Mouse (Mus musculus): ENCODE measurements at regions not wholly inside any gene's neighbourhood (a gene's known extent, or its start where the extent isn't known, plus 50 kb on each side); places are given as distances from the start of the nearest gene placed in this dataset.

DNA sequence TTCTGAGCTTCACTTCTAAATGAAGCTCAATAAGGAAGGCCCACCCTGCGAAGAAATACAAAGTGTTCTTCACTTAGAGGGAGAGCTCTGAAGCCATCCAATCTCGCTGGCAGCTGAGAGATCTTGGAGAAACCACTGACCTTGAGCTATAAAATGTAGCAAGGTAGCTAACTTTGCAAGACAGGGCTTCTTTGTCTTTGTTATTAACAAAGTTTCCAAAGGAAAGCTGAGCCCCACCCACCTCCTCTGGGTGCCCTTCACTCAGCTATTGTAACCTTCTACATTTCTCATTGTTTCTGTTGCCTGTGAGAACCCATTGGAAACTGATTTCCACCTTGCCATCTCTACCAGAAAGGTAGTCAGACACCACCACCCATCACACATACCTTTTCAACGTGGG lies 57.2 kb upstream of the Usp9x start:
- H3K27ac ChIP-seq: no peak overlapping the region
- no peaks in the 10 kb centered on the region for H3K36me3 ChIP-seq (ENCODE audit: inconsistent target)
- 81% methylated on average over 3 of the region's 3 CpGs for WGBS (ENCODE audit: missing documents)
- H3K4me3 ChIP-seq (ENCODE audit: inconsistent target): no peak overlapping the region
- no peaks in the 10 kb centered on the region for H3K79me2 ChIP-seq (ENCODE audit: inconsistent target)

DNA sequence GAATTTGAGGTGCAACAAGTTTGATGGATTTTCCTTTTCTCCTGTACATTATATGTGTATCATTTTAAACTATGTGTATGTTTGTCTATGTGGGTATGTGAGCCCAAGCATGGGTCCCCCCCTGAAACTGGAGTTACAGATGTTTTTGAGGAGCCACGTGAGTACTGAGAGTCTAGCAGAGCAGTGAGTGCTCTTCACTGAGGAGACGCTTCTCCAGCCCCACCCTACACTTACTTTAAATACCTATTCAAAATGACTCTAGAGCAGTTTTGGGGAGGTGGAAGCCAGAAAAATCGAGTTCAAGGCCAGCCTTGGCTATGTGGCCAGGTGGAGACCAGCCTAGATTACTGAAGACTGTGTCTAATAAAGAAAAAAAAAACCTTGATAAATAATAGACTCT lies 58.2 kb upstream of the Usp9x start:
- no peak overlapping the region for H3K27ac ChIP-seq
- H3K79me2 ChIP-seq (ENCODE audit: inconsistent target): no peaks in the 10 kb centered on the region
- H3K4me3 ChIP-seq (ENCODE audit: inconsistent target): no peak overlapping the region
- no peaks in the 10 kb centered on the region for H3K36me3 ChIP-seq (ENCODE audit: inconsistent target)
- WGBS (ENCODE audit: missing documents): 64% methylated on average over 2 of the region's 3 CpGs

DNA sequence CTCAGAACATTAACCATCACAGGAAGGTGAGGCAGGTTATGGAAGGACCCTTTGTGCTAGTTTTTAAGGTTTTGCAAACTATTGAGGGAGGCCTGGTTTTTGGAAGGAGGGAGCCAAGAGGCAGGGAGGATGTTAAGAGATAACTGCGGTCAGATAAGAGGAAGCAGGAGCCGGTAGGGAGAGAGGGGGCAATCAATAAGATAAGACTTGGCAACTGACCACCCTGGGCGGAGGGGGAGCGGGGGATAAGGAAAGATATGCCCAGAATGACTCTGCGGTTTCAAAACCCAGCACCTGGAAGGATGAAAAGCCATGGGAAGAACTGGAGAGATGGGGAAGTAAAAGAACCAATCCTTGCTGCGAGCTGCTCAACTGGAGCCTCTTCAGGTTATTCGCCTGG lies 80.5 kb upstream of the Usp9x start:
- 75% methylated on average over 6 of the region's 7 CpGs for WGBS (ENCODE audit: missing documents)
- H3K36me3 ChIP-seq (ENCODE audit: inconsistent target): no peaks in the 10 kb centered on the region
- no peak overlapping the region for H3K27ac ChIP-seq
- H3K4me3 ChIP-seq (ENCODE audit: inconsistent target): no peak overlapping the region
- no peaks in the 10 kb centered on the region for H3K79me2 ChIP-seq (ENCODE audit: inconsistent target)

DNA sequence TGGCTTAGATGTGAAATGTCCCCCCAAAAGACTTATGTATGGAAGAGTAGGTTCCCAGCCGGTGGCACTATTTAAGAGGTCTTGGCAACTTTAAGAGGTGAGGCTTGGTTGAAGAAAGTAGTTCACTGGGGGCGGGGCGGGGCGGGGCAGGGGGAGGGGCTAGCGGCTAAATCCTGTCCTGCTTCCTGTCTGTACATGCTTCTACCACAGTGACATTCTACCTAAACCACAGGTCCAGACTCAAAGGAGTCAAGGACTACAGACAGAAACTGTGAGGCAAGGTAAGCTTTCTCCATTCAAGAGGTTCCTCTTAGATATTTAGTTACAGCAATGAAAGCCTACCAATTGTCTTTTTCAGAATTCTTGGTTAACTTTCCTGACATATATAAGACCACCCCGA lies 93.6 kb upstream of the Usp9x start:
- H3K79me2 ChIP-seq (ENCODE audit: inconsistent target): no peaks in the 10 kb centered on the region
- no peak overlapping the region for H3K4me3 ChIP-seq (ENCODE audit: inconsistent target)
- WGBS (ENCODE audit: missing documents): 49% methylated on average over 6 of the region's 6 CpGs
- no peak overlapping the region for H3K27ac ChIP-seq
- no peaks in the 10 kb centered on the region for H3K36me3 ChIP-seq (ENCODE audit: inconsistent target)

DNA sequence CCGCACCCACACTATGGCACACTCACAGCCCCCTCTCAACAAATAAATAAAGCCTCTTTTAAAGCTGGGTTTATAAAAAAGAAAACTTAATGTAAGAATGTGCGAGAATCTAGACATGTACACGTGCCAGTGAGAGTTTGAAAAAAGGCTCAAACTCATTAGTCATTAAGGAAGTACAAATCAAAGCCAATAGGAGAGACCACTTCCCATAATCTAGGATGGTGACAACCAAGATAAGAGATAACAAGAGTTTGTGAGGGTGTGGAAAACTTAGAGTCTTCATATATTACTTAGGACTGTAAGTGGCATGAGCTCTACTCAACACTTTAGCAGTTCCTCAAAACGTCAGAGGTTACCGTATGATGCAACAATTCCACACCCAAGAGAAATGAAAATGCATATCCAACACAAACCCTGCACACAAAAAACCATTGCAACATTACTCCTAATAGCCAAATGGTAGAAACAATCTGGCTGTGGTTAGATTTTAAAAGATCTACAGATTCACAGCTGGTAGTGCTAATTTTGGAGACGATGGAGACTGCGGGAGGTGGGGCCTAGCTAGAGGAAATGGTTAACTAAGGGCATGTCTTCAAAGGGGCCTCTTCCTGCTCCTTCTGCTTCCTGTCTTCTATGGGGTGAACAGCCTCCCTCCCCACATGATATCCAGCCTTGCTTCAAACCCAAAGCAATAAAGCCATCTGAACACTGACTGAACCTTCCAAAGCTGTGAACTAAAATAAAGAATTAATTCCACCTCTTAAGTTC lies 102.1 kb upstream of the Usp9x start:
- Histone ChIP-seq H3K27ac (peak overlapping the region; percentile 48), H3K4me3 (ENCODE audit: inconsistent target) (no peak overlapping the region), H3K36me3 (ENCODE audit: inconsistent target) (no peaks in the 10 kb centered on the region), H3K79me2 (ENCODE audit: inconsistent target) (no peaks in the 10 kb centered on the region)
- whole genome bisulfite sequencing (ENCODE audit: missing documents): 41% methylated on average over 6 of the region's 7 CpGs

DNA sequence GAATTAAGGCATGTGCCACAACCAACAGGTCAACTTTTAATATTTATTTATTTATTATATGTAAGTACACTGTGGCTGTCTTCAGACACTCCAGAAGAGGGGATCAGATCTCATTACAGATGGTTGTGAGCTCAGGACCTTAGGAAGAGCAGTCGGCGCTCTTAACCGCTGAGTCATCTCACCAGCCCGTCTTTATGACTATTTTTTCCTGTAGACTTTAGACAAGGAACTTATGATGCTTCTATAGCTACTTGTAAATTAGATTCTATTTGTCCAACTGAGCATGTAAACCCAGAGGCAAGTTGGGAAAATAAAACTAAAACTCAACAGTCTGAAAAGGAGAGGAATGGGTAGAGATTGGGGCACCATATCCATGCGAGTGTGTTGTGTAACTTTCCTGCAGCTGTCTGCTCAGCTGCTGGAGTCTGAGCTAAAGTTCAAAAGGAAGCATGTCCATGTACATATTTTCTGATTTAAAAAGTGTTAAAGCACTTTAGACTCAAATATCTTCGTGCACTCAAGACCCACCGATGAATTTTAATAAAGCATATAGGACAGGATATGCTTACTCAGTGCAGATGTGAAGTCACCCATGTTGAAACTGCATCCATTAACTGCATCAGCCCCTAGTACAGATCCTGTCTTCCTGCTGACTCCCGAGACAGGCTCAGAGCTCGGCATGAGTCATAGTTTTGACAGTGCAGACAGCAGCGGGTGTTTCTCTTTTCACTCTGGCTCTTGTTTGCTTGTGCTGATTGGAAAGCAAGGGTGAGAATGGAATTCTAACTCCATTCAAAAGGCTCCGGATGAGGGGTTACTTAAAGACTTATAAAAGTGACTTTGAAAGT lies 111.6 kb upstream of the Usp9x start:
- no peaks in the 10 kb centered on the region for H3K36me3 ChIP-seq (ENCODE audit: inconsistent target)
- H3K79me2 ChIP-seq (ENCODE audit: inconsistent target): no peaks in the 10 kb centered on the region
- H3K4me3 ChIP-seq (ENCODE audit: inconsistent target): no peak overlapping the region
- WGBS (ENCODE audit: missing documents): 36% methylated on average over 8 of the region's 11 CpGs
- H3K27ac ChIP-seq: peak overlapping the region; percentile 73

DNA sequence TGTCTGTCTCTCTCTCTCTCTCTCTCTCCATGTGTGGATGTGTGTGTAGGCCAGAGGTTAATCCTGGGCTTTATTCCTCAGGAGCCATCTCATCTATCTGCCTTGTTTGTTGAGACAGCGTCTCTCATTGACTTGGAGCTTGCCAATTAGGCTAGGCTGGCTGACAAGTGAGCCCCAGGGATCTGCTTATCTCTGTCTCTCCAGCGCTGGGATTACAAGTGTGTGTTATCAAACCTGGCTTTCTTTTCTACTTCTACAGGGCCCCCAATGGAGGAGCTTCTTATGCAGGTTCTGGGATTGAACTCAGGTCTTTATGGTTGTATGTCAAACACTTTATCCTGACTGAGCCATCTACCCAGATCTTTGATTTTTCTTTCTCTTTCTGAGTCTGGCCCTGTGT lies 112.4 kb upstream of the Usp9x start:
- 94% methylated on average over 2 of the region's 2 CpGs for WGBS (ENCODE audit: missing documents)
- H3K79me2 ChIP-seq (ENCODE audit: inconsistent target): no peaks in the 10 kb centered on the region
- H3K4me3 ChIP-seq (ENCODE audit: inconsistent target): no peak overlapping the region
- no peaks in the 10 kb centered on the region for H3K36me3 ChIP-seq (ENCODE audit: inconsistent target)
- peak overlapping the region; percentile 73 for H3K27ac ChIP-seq

DNA sequence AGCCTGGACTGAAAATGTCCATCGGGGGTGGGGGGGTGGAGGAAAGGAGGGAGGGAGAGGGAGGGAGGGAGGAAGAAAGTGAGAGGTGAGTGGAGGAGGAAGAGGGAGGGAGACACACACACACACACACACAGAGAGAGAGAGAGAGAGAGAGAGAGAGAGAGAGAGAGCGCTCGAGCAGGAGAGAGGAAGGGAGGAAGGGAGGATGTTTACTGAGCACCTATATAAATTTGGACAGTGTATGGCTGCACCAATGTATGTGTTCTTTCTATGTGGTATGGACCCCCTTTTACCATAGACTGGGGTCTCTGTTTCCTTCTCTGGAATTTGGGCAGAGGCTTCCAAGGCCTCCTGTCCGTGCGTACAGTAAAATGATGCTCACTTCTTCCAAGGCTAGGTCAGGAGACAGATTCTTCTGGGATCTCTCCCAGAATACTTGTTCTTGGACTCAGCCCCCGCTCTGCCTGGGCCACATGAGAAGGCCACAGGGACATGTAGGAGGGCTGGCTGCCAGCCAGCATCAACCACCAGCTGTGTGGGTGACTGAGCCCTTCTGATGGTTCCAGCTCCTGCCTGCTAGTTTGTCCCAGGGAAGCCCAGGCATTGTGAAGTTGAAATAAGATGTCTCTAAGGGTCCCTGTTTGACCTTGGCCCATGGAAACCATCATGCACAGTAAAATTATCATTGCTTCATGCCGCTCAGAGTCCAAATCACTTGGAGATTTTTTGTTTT lies 120.2 kb upstream of the Usp9x start:
- Histone ChIP-seq H3K79me2 (ENCODE audit: inconsistent target) (no peaks in the 10 kb centered on the region), H3K4me3 (ENCODE audit: inconsistent target) (no peak overlapping the region), H3K27ac (no peak overlapping the region), H3K36me3 (ENCODE audit: inconsistent target) (no peaks in the 10 kb centered on the region)
- 94% methylated on average over 4 of the region's 7 CpGs for WGBS (ENCODE audit: missing documents)

DNA sequence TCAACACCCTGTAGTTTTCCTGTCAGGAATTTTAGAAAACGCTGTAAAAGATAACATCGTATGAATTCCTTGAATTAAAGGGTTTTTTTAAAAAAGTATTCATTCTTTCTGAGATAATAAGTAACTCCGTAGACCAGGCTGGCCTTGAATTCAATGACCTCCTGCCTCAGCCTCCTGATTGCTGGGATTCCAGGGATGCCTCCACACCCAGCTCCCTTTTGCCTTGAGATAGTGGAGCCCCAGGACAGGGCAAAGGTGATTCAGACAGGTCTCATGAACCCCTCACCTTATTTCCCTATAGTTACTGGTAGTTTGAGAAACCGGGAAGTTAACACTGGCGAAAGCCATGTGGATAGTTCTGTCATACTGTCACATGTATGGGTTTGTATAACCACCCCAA lies 128.8 kb upstream of the Usp9x start:
- WGBS (ENCODE audit: missing documents): 87% methylated on average over 5 of the region's 5 CpGs
- H3K79me2 ChIP-seq (ENCODE audit: inconsistent target): no peaks in the 10 kb centered on the region
- H3K36me3 ChIP-seq (ENCODE audit: inconsistent target): no peaks in the 10 kb centered on the region
- H3K27ac ChIP-seq: no peak overlapping the region
- no peak overlapping the region for H3K4me3 ChIP-seq (ENCODE audit: inconsistent target)

DNA sequence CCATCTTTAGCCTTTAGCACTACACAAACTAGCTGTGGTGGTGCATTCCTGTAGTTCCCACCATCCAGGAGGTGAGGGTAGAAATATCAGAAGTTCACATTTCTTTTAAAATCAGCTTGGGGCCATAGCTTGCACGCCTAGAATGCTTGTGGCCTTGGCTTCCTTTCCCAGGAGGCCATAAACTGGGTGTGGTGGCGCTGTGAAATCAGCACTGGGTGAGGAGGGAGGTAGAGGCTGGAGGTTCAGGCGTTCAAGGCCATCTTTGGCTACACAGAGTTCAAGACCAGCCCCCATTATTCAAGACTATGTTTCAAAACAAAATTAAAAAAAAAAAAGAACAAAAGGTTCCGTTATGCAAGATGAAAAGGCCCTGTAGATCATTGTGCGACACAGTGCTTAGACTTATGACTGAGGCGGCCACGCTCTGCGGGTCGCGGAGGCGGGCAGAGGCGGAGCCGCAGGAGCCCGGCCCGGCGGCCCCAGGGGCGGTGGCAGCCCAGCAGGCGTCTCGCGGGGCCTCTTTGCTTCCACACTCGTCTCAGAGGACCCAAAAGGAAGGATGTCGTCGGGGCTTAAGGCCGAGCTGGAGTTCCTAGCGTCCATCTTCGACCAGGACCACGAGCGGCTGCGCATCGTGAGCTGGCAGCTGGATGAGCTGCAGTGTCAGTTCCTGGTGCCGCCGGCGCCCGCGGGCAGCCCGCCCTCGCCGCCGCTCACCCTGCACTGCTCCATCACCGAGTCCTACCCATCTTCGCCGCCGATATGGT lies 134.7 kb upstream of the Usp9x start:
- H3K79me2 ChIP-seq (ENCODE audit: inconsistent target): no peaks in the 10 kb centered on the region
- no peak overlapping the region for H3K27ac ChIP-seq
- WGBS (ENCODE audit: missing documents): 21% methylated on average over 43 of the region's 43 CpGs
- peak overlapping the region; percentile 14; the same call in 1 of the 2 replicates for H3K4me3 ChIP-seq (ENCODE audit: inconsistent target)
- no peaks in the 10 kb centered on the region for H3K36me3 ChIP-seq (ENCODE audit: inconsistent target)

DNA sequence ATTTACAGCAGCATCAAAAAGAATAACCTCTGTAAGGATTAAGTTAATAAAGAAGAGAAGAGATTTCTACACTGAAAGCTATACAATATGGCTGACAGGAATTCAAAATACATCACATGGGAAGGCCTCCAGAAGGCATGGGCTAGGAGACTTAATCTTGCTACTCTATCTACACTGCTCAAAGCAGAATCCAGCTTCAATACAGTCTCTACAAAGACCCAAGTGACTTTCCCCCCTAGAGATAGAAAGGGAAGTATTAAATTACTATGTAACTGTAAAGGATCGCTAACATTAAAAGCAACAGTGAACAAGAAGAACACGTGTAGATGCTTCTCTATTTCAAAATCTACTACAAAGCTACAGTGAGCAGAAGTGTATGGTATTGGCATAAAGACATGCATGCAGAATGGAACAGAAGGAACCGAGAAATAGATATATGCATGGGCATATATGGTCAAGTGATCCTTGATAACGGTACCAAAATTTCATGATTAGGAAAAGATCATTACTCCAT lies 137.9 kb upstream of the Usp9x start:
- 89% methylated on average over 4 of the region's 4 CpGs for WGBS (ENCODE audit: missing documents)
- Histone ChIP-seq H3K4me3 (ENCODE audit: inconsistent target) (no peak overlapping the region), H3K79me2 (ENCODE audit: inconsistent target) (no peaks in the 10 kb centered on the region), H3K36me3 (ENCODE audit: inconsistent target) (no peaks in the 10 kb centered on the region), H3K27ac (no peak overlapping the region)

DNA sequence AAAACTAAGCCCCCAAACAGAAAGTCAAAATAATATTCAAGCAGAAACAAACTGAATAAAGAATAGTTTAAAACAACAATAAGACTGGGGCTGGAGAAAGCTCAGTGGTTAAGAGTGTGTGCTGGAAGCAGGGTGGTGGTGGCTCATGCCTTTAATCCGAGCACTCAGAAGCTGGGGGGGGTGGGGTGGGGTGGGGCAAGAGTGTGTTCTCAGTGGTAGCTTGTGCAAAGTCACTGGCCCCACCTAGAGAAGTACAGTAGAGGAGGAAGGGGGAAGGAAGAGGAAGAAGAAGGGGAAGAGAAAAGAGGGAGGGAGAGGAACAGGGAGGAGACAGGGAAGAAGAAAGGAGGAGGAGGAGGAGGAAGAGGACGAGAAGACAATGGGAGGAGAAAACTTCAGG lies 141.1 kb upstream of the Usp9x start:
- H3K4me3 ChIP-seq (ENCODE audit: inconsistent target): no peak overlapping the region
- H3K27ac ChIP-seq: no peak overlapping the region
- no peaks in the 10 kb centered on the region for H3K79me2 ChIP-seq (ENCODE audit: inconsistent target)
- 50% methylated on average over 1 of the region's 2 CpGs for WGBS (ENCODE audit: missing documents)
- H3K36me3 ChIP-seq (ENCODE audit: inconsistent target): no peaks in the 10 kb centered on the region

DNA sequence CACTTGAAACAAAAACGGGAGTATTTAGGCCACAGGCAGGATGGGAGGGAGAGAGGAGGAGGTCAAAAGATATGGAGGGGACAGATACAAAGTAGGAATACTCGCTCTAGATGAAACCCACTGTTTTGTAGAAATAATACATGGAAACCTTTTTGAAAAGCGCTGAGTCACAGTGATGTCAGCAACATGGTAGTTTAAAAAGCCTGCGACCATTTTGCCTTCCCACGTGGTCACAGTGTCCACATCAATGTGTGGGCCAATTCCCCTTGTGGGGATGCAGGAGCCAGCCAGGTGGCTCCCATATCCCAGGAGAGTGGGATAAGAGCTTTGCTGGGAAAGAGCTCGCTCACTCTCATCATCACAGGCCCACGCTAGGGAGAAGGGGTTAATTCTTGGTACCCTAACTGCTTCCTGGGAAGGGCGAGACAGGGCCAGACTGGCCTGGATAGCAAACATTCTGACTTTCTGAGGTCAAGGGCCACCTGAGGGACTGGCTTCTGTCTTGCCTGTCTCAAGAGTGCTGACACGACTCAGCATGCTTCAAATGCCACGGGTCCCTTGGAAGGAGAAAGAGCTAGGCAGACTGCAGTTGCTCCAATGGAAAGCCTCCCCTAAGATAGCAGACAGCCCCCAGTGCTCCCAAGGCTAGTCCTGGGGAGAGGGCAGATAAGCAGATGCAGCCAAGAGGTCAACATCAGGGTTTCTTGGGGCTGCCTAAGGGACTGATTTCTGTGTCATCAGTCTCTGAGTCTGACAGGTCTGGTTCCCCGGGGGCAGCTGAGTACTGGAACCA lies 143.3 kb upstream of the Usp9x start:
- Histone ChIP-seq H3K4me3 (ENCODE audit: inconsistent target) (no peak overlapping the region), H3K36me3 (ENCODE audit: inconsistent target) (no peaks in the 10 kb centered on the region), H3K79me2 (ENCODE audit: inconsistent target) (no peaks in the 10 kb centered on the region), H3K27ac (no peak overlapping the region)
- 83% methylated on average over 11 of the region's 11 CpGs for WGBS (ENCODE audit: missing documents)
